Mouse (Mus musculus) liver, adult 2 months (tissue): Measurements from ENCODE around the gene Lipa. TPM values are rescaled to one million over a fixed set of nuclear protein-coding genes. Genes with fewer than 3 reads are reported as not detected.

ENCODE experiments used
- DNase-seq: peaks from one replicate; pipeline ENCODE4 v3.0.0-alpha.2; 2011; ENCODE audit warnings: low read depth, low spot score; ENCODE audit errors: extremely low read depth
- H3K27ac ChIP-seq: fragments of 200-500 bp; replicated peaks from 2 replicates; pipeline ENCODE4 v1.5.1; 2012; ENCODE audit warnings: low read depth, mild to moderate bottlenecking, control low read depth, inconsistent platforms, low read length; ENCODE audit not compliant: insufficient read depth
- H3K27me3 ChIP-seq: fragments of 200-500 bp; 2 replicates; pipeline ENCODE4 v1.6.1; 2012; ENCODE audit warnings: mild to moderate bottlenecking, moderate library complexity, low read length, inconsistent platforms; ENCODE audit not compliant: control insufficient read depth, insufficient read depth
- H3K36me3 ChIP-seq: fragments of 200-500 bp; 2 replicates; pipeline ENCODE4 v1.6.1; 2012; ENCODE audit warnings: low read length, inconsistent platforms; ENCODE audit not compliant: control insufficient read depth, insufficient read depth
- H3K4me1 ChIP-seq: fragments of 200-500 bp; 2 replicates; pipeline ENCODE4 v1.6.1; 2011; ENCODE audit warnings: low read length; ENCODE audit not compliant: control insufficient read depth, insufficient read depth
- H3K4me3 ChIP-seq: fragments of 200-500 bp; 2 replicates; pipeline ENCODE4 v1.5.1; 2011; ENCODE audit warnings: low read depth, mild to moderate bottlenecking, control low read depth, low read length, moderate library complexity; ENCODE audit not compliant: insufficient read depth
- H3K79me2 ChIP-seq: fragments of 200-500 bp; 2 replicates; pipeline ENCODE4 v1.6.1; 2012; ENCODE audit warnings: inconsistent platforms, mild to moderate bottlenecking, low read length, moderate library complexity; ENCODE audit not compliant: control insufficient read depth, insufficient read depth
- H3K9ac ChIP-seq: fragments of 200-500 bp; 2 replicates; pipeline ENCODE4 v1.6.1; 2012; ENCODE audit warnings: low read depth, mild to moderate bottlenecking, control low read depth, inconsistent platforms, low read length
- CTCF ChIP-seq: fragments of 200-500 bp; IDR thresholded peaks from 2 replicates; pipeline ENCODE4 v1.5.1; 2011; ENCODE audit warnings: low read depth, low read length, control low read depth
- POLR2A ChIP-seq: fragments of 200-500 bp; IDR thresholded peaks from 2 replicates; pipeline ENCODE4 v1.6.1; 2011; ENCODE audit warnings: low read length, control low read depth; ENCODE audit not compliant: insufficient read depth; ENCODE audit errors: extremely low read depth
- WGBS: fragments of 180-500 bp; shearing (Covaris S2); methylation state at CpG from one replicate; pipeline ENCODE4 v1.1.7; 2018; 5-methylcytosine and 5-hydroxymethylcytosine counted together
- polyA plus RNA-seq: library from polyadenylated mRNA; depleted of rRNA; stranded (reverse); fragments of >200 nt; gene quantifications from 2 replicates; pipeline ENCODE4 v1.2.3, GENCODE M21; 2012
- total RNA-seq: library from RNA; depleted of rRNA; stranded (reverse); fragments of >200 nt; gene quantifications from 2 replicates; pipeline ENCODE4 v1.2.3, GENCODE M21; 2014

Lipa gene
- total and polyA plus RNA-seq, 2 experiments, result 137 to 159 TPM

DNA sequence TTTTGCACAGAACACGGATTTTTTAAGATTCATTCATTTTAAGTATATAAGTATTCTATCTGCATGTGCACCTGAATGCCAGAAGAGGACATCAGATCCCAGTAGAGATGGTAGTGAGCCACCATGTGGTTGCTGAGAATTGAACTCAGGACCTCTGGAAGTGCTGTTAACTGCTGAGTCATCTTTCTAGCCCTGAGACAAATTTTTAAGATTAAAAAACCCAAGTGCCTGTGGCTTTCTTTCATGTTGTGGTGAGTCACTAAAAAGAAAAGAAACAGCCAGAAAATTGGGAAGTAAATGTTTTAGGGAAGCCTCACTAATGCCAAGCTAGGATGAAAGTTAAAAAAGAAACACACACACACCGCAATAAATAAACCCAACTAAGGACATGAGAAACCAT is 55.6 kb downstream of the Lipa start:
- H3K79me2 ChIP-seq, result no peaks in the 10 kb centered on the region
- TF ChIP-seq POLR2A (no peak), CTCF (no peak)
- H3K9ac ChIP-seq, result no peak overlapping the region
- H3K36me3 ChIP-seq, result no peaks in the 10 kb centered on the region
- 89% methylated on average over 2 of the region's 2 CpGs for WGBS
- peaks cover 6% of the 10 kb centered on the region; the same call in 1 of the 2 replicates for H3K4me1 ChIP-seq
- peaks cover 6% of the 10 kb centered on the region for H3K27me3 ChIP-seq
- H3K27ac ChIP-seq, result no peak overlapping the region
- no peak overlapping the region for H3K4me3 ChIP-seq
- DNase-seq, result no peak

DNA sequence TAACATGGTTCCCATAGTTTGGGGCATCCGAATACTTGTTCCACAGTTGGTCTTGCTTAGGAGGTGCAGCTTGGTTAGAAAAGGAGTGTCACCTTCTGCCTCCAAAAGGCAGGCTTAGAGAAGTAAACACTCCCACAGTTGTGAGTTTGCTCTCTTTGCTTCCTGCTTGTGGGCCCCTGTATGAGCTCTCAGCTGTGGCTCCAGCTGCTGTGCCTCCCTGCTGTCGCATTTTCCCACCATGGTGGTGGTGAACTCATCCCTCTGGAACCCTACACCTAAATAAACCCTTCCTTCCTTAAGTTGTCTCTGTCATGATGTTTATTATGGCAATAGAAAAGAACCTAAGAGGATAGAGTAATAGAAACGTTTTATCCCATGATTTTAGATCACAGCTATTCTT is 58.5 kb downstream of the Lipa start:
- no peak overlapping the region for H3K9ac ChIP-seq
- no peaks in the 10 kb centered on the region for H3K79me2 ChIP-seq
- H3K4me1 ChIP-seq, result no peaks in the 10 kb centered on the region
- no peaks in the 10 kb centered on the region for H3K27me3 ChIP-seq
- H3K36me3 ChIP-seq, result no peaks in the 10 kb centered on the region
- no peak overlapping the region for H3K4me3 ChIP-seq
- DNase-seq, result no peak
- WGBS, result 66% methylated on average over 3 of the region's 3 CpGs
- no peak for TF ChIP-seq CTCF
- TF ChIP-seq POLR2A, result no peak
- no peak overlapping the region for H3K27ac ChIP-seq

DNA sequence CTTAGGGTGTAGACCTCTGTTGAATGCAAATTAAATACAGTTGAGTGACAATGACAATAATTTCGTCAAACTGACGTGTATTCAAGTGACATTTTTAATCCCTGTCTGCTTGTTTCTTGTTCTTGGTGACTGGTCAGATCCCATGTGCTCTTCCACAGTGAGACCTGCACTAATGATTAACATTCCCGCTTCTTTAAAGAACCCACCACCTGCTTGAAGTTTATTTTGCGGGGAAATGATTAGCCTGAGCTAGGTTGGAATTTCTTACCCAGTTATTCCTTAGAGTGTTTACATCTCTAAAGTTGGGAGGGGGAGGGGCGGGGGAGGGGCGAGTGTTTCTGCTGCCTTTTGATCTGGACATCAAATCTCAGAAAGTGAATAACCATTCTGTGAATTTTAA is 59.1 kb downstream of the Lipa start:
- H3K27me3 ChIP-seq, result no peaks in the 10 kb centered on the region
- no peak for DNase-seq
- WGBS, result 43% methylated on average over 6 of the region's 6 CpGs
- no peak overlapping the region for H3K4me3 ChIP-seq
- H3K79me2 ChIP-seq, result no peaks in the 10 kb centered on the region
- no peak overlapping the region for H3K9ac ChIP-seq
- TF ChIP-seq POLR2A, result no peak
- no peak for TF ChIP-seq CTCF
- H3K36me3 ChIP-seq, result no peaks in the 10 kb centered on the region
- H3K27ac ChIP-seq, result no peak overlapping the region
- no peaks in the 10 kb centered on the region for H3K4me1 ChIP-seq

DNA sequence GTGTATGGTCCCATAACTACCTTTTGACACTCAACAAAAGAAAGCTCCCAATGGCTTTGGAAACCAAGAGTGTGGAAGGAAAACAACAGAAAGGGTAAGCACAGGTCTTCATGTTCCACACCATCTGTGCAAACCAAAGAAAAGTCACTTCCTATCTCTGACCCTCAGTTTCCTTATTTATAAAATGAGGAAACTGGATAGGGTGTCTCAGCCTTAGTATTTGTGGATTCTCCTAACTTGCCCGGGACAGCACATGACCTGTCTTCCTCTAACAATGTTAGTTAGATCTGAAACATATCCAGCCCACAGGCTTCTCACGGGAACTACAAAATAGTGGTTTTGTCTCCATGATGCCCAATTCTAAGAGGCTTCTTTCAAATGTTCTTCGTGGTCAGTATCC is 62.8 kb downstream of the Lipa start:
- Histone ChIP-seq H3K9ac (no peak overlapping the region), H3K27me3 (no peaks in the 10 kb centered on the region), H3K36me3 (no peaks in the 10 kb centered on the region), H3K27ac (no peak overlapping the region), H3K79me2 (no peaks in the 10 kb centered on the region), H3K4me1 (no peaks in the 10 kb centered on the region), H3K4me3 (no peak overlapping the region)
- peak; percentile 29 for DNase-seq
- no peak for TF ChIP-seq POLR2A
- WGBS, result 62% methylated on average over 3 of the region's 3 CpGs

DNA sequence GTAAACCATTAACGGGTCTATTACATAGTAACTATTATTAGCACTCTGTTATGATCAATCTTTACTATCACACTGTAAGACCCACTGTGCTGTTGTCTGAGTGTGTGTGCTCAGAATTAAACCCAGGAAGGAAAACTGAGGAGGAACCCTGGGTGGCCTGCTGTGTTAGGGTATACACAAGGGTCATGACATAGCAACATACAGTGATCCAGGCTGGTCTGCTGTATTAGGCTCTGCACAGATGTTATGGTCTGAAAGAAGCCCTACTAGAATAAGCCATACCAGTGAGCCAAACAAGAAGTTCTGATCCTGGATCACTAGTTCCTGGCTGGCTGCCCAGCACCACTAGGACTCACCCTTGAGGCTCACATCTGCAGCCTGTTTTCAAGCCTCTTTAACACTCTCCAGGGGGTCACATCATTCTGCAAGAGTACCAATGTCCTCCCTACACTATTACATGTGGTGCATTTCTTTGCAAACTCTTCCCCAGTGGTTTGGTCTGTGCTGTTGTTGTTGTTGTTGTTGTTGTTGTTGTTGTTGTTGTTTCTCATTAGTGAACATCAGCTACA is 65.7 kb downstream of the Lipa start:
- Histone ChIP-seq H3K27me3 (no peaks in the 10 kb centered on the region), H3K27ac (no peak overlapping the region)
- TF ChIP-seq CTCF, result no peak
- no peak for TF ChIP-seq POLR2A

DNA sequence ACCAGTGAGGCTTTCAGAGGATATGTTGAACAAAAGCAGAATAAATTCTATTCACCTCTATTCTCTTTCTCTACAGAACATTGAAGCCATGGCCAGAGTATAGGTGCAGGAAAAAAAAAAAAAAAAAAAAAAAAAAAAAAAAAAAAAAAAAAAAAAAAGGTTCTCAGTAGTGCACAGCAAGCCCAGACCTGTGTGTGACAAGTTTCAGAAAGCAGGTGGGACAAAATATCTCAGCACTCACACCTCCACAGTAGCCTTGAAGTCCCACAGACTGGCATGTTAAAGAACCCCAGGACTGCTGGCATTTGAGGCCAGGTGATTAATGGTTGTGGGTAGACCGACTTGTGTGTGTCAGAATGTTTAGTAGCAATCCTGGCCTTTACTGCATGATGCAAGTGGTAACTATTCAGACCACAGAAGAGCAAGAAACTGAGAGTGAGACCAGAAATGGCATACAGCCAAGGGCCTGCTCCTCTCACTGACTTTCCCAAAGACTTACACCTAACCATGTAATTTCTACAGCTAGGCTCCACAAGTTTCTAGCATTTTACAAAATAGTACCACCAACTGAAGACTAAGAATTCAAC is 76.4 kb downstream of the Lipa start:
- no peak for DNase-seq
- H3K27ac ChIP-seq, result no peak overlapping the region
- WGBS, result 97% methylated on average over 1 of the region's 1 CpGs
- no peaks in the 10 kb centered on the region for H3K4me1 ChIP-seq
- H3K36me3 ChIP-seq, result no peaks in the 10 kb centered on the region
- TF ChIP-seq POLR2A (no peak), CTCF (no peak)
- H3K9ac ChIP-seq, result no peak overlapping the region
- H3K79me2 ChIP-seq, result no peaks in the 10 kb centered on the region
- no peak overlapping the region for H3K4me3 ChIP-seq
- no peaks in the 10 kb centered on the region for H3K27me3 ChIP-seq

More for the DNA sequence above, 65.7 kb downstream of the Lipa start:
- DNase-seq, result no peak
- Histone ChIP-seq H3K9ac (no peak overlapping the region), H3K79me2 (no peaks in the 10 kb centered on the region), H3K4me1 (no peaks in the 10 kb centered on the region), H3K36me3 (no peaks in the 10 kb centered on the region), H3K4me3 (no peak overlapping the region)
- WGBS, result 83% methylated on average over 1 of the region's 1 CpGs
